Mouse (Mus musculus): ENCODE data around the gene Tarbp1. TPM values are rescaled to one million over a fixed set of nuclear protein-coding genes. Genes with fewer than 3 reads are reported as not detected.

The Tarbp1 gene
- polyA plus RNA-seq (2012; rRNA removed): 3.0 and 3.3 TPM in 2 replicates

GRCm38 (mm10) chr8:126474299-126475187 is at the start of gene Tarbp1:
Gene Tarbp1 (minus strand): TSS chr8:126475065.

GRCm38 (mm10) chr8:126422174-126422919 is 52.5 kb downstream of the Tarbp1 start, which contains the start of gene Coa6:
Gene Coa6 (plus strand): TSS chr8:126422515.

Other genes with a start within 250 kb of the Tarbp1 start
- 0.02 TPM in 1 of 2 replicates, not detected in the other for gene Slc35f3, start 176.5 kb downstream of the Tarbp1 start, polyA plus RNA-seq (2012; rRNA removed)
- gene Coa6, start 52.5 kb downstream of the Tarbp1 start, polyA plus RNA-seq (2012; rRNA removed): 48.8 and 50.5 TPM in 2 replicates
- 16.9 and 21.6 TPM in 2 replicates for gene Irf2bp2, start 118.9 kb upstream of the Tarbp1 start, polyA plus RNA-seq (2012; rRNA removed)

Data from liver, embryonic 18 days (tissue).